Mouse (Mus musculus): ENCODE data around the gene Rnf183. TPM values are rescaled to one million over a fixed set of nuclear protein-coding genes. Genes with fewer than 3 reads are reported as not detected.

Gene Rnf183
- polyA plus RNA-seq, 1 experiment = not detected

GRCm38 (mm10) chr4:62433939-62434870 lies 847 bp downstream of the Rnf183 start:
- H3K4me1 ChIP-seq (ENCODE audit: control insufficient read depth, insufficient read depth, low read length) = no peaks in the 10 kb centered on the region; the same call in 1 of the 2 replicates
- H3K4me3 ChIP-seq (ENCODE audit: insufficient read depth, low read length) = no peak overlapping the region
- no peak for TF ChIP-seq POLR2A (IDR thresholded peaks at IDR 0.05; ENCODE audit: low read depth, low read length)
- TF ChIP-seq CTCF (IDR thresholded peaks at IDR 0.05; ENCODE audit: borderline replicate concordance, insufficient read depth, low read length) = no peak
- H3K27ac ChIP-seq (ENCODE audit: insufficient read depth, low read length) = no peak overlapping the region

- Histone ChIP-seq H3K4me1 (ENCODE audit: control insufficient read depth, insufficient read depth, low read length) (no peaks in the 10 kb centered on the region; the same call in 1 of the 2 replicates), H3K4me3 (ENCODE audit: insufficient read depth, low read length) (no peak overlapping the region), H3K27ac (ENCODE audit: insufficient read depth, low read length) (no peak overlapping the region)
- TF ChIP-seq POLR2A (IDR thresholded peaks at IDR 0.05; ENCODE audit: low read depth, low read length) = no peak
- TF ChIP-seq CTCF (IDR thresholded peaks at IDR 0.05; ENCODE audit: borderline replicate concordance, insufficient read depth, low read length) = no peak
Measured at GRCm38 (mm10) chr4:62431522-62431921, 3.5 kb downstream of the Rnf183 start.

GRCm38 (mm10) chr4:62430678-62431077 lies 4.4 kb downstream of the Rnf183 start:
- TF ChIP-seq POLR2A (IDR thresholded peaks at IDR 0.05; ENCODE audit: low read depth, low read length) = no peak
- TF ChIP-seq CTCF (IDR thresholded peaks at IDR 0.05; ENCODE audit: borderline replicate concordance, insufficient read depth, low read length) = no peak
- H3K27ac ChIP-seq (ENCODE audit: insufficient read depth, low read length) = no peak overlapping the region
- no peak overlapping the region for H3K4me3 ChIP-seq (ENCODE audit: insufficient read depth, low read length)
- H3K4me1 ChIP-seq (ENCODE audit: control insufficient read depth, insufficient read depth, low read length) = no peaks in the 10 kb centered on the region; the same call in 1 of the 2 replicates

- TF ChIP-seq CTCF (IDR thresholded peaks at IDR 0.05; ENCODE audit: borderline replicate concordance, insufficient read depth, low read length) (no peak), POLR2A (IDR thresholded peaks at IDR 0.05; ENCODE audit: low read depth, low read length) (no peak)
Measured at GRCm38 (mm10) chr4:62429616-62430015, 5.4 kb downstream of the Rnf183 start.

GRCm38 (mm10) chr4:62427978-62428758 lies 6.9 kb downstream of the Rnf183 start:
- TF ChIP-seq POLR2A (IDR thresholded peaks at IDR 0.05; ENCODE audit: low read depth, low read length) = no peak
- no peak for TF ChIP-seq CTCF (IDR thresholded peaks at IDR 0.05; ENCODE audit: borderline replicate concordance, insufficient read depth, low read length)
- no peaks in the 10 kb centered on the region for H3K4me1 ChIP-seq (ENCODE audit: control insufficient read depth, insufficient read depth, low read length)
- no peak overlapping the region for H3K27ac ChIP-seq (ENCODE audit: insufficient read depth, low read length)
- H3K4me3 ChIP-seq (ENCODE audit: insufficient read depth, low read length) = no peak overlapping the region

More at GRCm38 (mm10) chr4:62429616-62430015, 5.4 kb downstream of the Rnf183 start:
- no peak overlapping the region for H3K4me3 ChIP-seq (ENCODE audit: insufficient read depth, low read length)
- no peaks in the 10 kb centered on the region; the same call in 1 of the 2 replicates for H3K4me1 ChIP-seq (ENCODE audit: control insufficient read depth, insufficient read depth, low read length)
- H3K27ac ChIP-seq (ENCODE audit: insufficient read depth, low read length) = no peak overlapping the region

GRCm38 (mm10) chr4:62425891-62426290 lies 9.2 kb downstream of the Rnf183 start:
- TF ChIP-seq POLR2A (IDR thresholded peaks at IDR 0.05; ENCODE audit: low read depth, low read length) (no peak), CTCF (IDR thresholded peaks at IDR 0.05; ENCODE audit: borderline replicate concordance, insufficient read depth, low read length) (no peak)
- Histone ChIP-seq H3K27ac (ENCODE audit: insufficient read depth, low read length) (no peak overlapping the region), H3K4me3 (ENCODE audit: insufficient read depth, low read length) (no peak overlapping the region), H3K4me1 (ENCODE audit: control insufficient read depth, insufficient read depth, low read length) (no peaks in the 10 kb centered on the region)

GRCm38 (mm10) chr4:62419091-62419490 lies 16.0 kb downstream of the Rnf183 start:
- Histone ChIP-seq H3K4me3 (ENCODE audit: insufficient read depth, low read length) (no peak overlapping the region), H3K27ac (ENCODE audit: insufficient read depth, low read length) (no peak overlapping the region), H3K4me1 (ENCODE audit: control insufficient read depth, insufficient read depth, low read length) (no peaks in the 10 kb centered on the region)
- TF ChIP-seq POLR2A (IDR thresholded peaks at IDR 0.05; ENCODE audit: low read depth, low read length) = no peak
- TF ChIP-seq CTCF (IDR thresholded peaks at IDR 0.05; ENCODE audit: borderline replicate concordance, insufficient read depth, low read length) = no peak

GRCm38 (mm10) chr4:62418448-62418847 lies 16.6 kb downstream of the Rnf183 start:
- Histone ChIP-seq H3K4me3 (ENCODE audit: insufficient read depth, low read length) (no peak overlapping the region), H3K4me1 (ENCODE audit: control insufficient read depth, insufficient read depth, low read length) (no peaks in the 10 kb centered on the region), H3K27ac (ENCODE audit: insufficient read depth, low read length) (no peak overlapping the region)
- TF ChIP-seq CTCF (IDR thresholded peaks at IDR 0.05; ENCODE audit: borderline replicate concordance, insufficient read depth, low read length) = no peak

GRCm38 (mm10) chr4:62411606-62412005 lies 23.4 kb downstream of the Rnf183 start:
- no peak overlapping the region for H3K4me3 ChIP-seq (ENCODE audit: insufficient read depth, low read length)
- no peaks in the 10 kb centered on the region for H3K4me1 ChIP-seq (ENCODE audit: control insufficient read depth, insufficient read depth, low read length)
- no peak overlapping the region for H3K27ac ChIP-seq (ENCODE audit: insufficient read depth, low read length)
- no peak for TF ChIP-seq POLR2A (IDR thresholded peaks at IDR 0.05; ENCODE audit: low read depth, low read length)
- TF ChIP-seq CTCF (IDR thresholded peaks at IDR 0.05; ENCODE audit: borderline replicate concordance, insufficient read depth, low read length) = no peak
